Mouse (Mus musculus): ENCODE measurements around the gene Lmo1.
"Not testable (repeated sequence)": the region's sequence is repeated elsewhere in the genome, so short reads cannot be mapped to it uniquely, and the experiment has no call there.

Gene Lmo1

GRCm38 (mm10) chr7:109111000-109111399 lies 64.0 kb downstream of the Lmo1 start:
- peak; percentile 70 to 74 for DNase-seq (ENCODE audit: low spot score in 2 of 2)

- DNase-seq (ENCODE audit: low spot score in 2 of 2) = no peak
These were observed 70.1 kb downstream of the Lmo1 start for GRCm38 (mm10) chr7:109104894-109105293.

- DNase-seq (ENCODE audit: low spot score in 2 of 2) = no peak
These were observed 73.8 kb downstream of the Lmo1 start for GRCm38 (mm10) chr7:109101167-109101566.

- DNase-seq (ENCODE audit: low spot score in 2 of 2) = peak in 1 of 2 experiments; percentile 65
These were observed 76.6 kb downstream of the Lmo1 start for GRCm38 (mm10) chr7:109098145-109099018.

- DNase-seq (ENCODE audit: low spot score in 2 of 2) = no peak
These were observed 77.8 kb downstream of the Lmo1 start for GRCm38 (mm10) chr7:109097203-109097602.

- DNase-seq (ENCODE audit: low spot score in 2 of 2) = no peak
These were observed 78.4 kb downstream of the Lmo1 start for GRCm38 (mm10) chr7:109096618-109097017.

- no peak for DNase-seq (ENCODE audit: low spot score in 2 of 2)
These were observed 80.7 kb downstream of the Lmo1 start for GRCm38 (mm10) chr7:109094294-109094693.

- DNase-seq (ENCODE audit: low spot score in 2 of 2) = not testable (repeated sequence)
These were observed 83.7 kb downstream of the Lmo1 start for GRCm38 (mm10) chr7:109091316-109091715.
